Mouse (Mus musculus) telencephalon, adult 2 months (tissue): Measurements from ENCODE around the gene Selenok.

Experiments
- DNase-seq: peaks from one replicate; pipeline ENCODE4 v3.0.0-alpha.2; 2011; ENCODE audit warnings: low read depth, low spot score

The Selenok gene

GRCm38 (mm10) chr14:29996000-29996751 lies 28.1 kb downstream of the Selenok start:
- no peak for DNase-seq

- no peak for DNase-seq
Measured at GRCm38 (mm10) chr14:29997345-29997744, 29.2 kb downstream of the Selenok start.

GRCm38 (mm10) chr14:29998747-29999474 lies 30.8 kb downstream of the Selenok start:
- DNase-seq, result no peak

GRCm38 (mm10) chr14:29999475-29999811 lies 31.3 kb downstream of the Selenok start:
- DNase-seq, result no peak

- no peak for DNase-seq
Measured at GRCm38 (mm10) chr14:30008733-30009575, 40.8 kb downstream of the Selenok start, which contains the start of the genes Il17rb and Chdh. Il17rb (minus strand) TSS chr14:30008896. Chdh (plus strand) TSS chr14:30009023.

- no peak for DNase-seq
Measured at GRCm38 (mm10) chr14:30009864-30010560, 41.9 kb downstream of the Selenok start.

GRCm38 (mm10) chr14:30011886-30012560 lies 43.9 kb downstream of the Selenok start:
- no peak for DNase-seq

GRCm38 (mm10) chr14:30014487-30014886 lies 46.4 kb downstream of the Selenok start:
- no peak for DNase-seq

- no peak for DNase-seq
Measured at GRCm38 (mm10) chr14:30015008-30015407, 46.9 kb downstream of the Selenok start.

- DNase-seq, result no peak
Measured at GRCm38 (mm10) chr14:30016666-30017065, 48.6 kb downstream of the Selenok start.

GRCm38 (mm10) chr14:30017794-30018462 lies 49.8 kb downstream of the Selenok start:
- no peak for DNase-seq

- DNase-seq, result no peak
Measured at GRCm38 (mm10) chr14:30018463-30018801, 50.3 kb downstream of the Selenok start.

- no peak for DNase-seq
Measured at GRCm38 (mm10) chr14:30018846-30019245, 50.7 kb downstream of the Selenok start.

GRCm38 (mm10) chr14:30019375-30019774 lies 51.3 kb downstream of the Selenok start:
- no peak for DNase-seq

GRCm38 (mm10) chr14:30019792-30020575 lies 51.9 kb downstream of the Selenok start:
- DNase-seq, result no peak

GRCm38 (mm10) chr14:30022471-30022870 lies 54.4 kb downstream of the Selenok start:
- DNase-seq, result no peak

GRCm38 (mm10) chr14:30024387-30024786 lies 56.3 kb downstream of the Selenok start:
- no peak for DNase-seq
